In the genomic region with DNA sequence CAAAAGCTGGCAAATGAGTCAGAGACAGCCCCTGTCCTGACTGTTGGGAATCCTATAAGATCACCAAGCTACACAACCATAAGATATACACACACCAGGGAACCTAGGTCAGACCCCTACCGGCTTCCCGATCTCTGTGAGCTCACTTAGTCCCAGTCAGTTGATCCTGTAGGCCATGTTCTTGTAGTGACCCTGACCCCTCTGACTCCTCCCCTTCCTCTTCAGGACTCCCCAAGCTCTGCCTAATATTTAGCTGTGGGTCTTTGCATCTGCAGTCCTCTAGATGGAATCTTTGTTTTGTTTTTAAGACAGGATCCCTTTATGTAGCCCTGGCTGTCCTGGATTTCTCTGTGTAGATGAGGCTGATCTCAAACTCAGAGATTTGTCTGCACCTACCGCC, we compare ENCODE assay signal across 32 mouse cellular contexts. TPM values are rescaled to one million over a fixed set of nuclear protein-coding genes. Genes with fewer than 3 reads are reported as not detected.
DNase-seq lines count a peak whose midpoint lies in the region; ATAC-seq and TF ChIP-seq lines count a peak whose summit lies in the region.
"Had no signal": no experiment of that assay in that cellular context is flagged by ENCODE, and none has a peak within 500 bp of the region (broad histone marks: within the 10 kb centered on the region; RNA-seq: fewer than 3 reads in every experiment).

No protein-coding gene starts in this region.

- H3K79me2 ChIP-seq in liver, adult 2 months (ENCODE audit: control insufficient read depth, insufficient read depth, low read length): no peaks in the 10 kb centered on the region

- no peak overlapping the region for H3K9ac ChIP-seq in liver, adult 2 months (ENCODE audit: low read depth, low read length)
- H3K9ac ChIP-seq in liver, embryonic 11.5 days (ENCODE audit: low read depth, low read length): no peak overlapping the region
- H3K9ac ChIP-seq: forebrain, embryonic 13.5 days; hindbrain, embryonic 13.5 days had no signal

- no peaks in the 10 kb centered on the region for H3K9me3 ChIP-seq in liver, embryonic 11.5 days (ENCODE audit: control insufficient read depth, low read length)
- H3K9me3 ChIP-seq: forebrain, embryonic 10.5 days; forebrain, embryonic 13.5 days; G1E; hindbrain, embryonic 10.5 days; hindbrain, embryonic 13.5 days had no signal

- TF ChIP-seq CTCF in liver, adult 2 months (IDR thresholded peaks at IDR 0.05; ENCODE audit: low read depth, low read length): no peak
- no peak for TF ChIP-seq CTCF in small intestine, adult 2 months (IDR thresholded peaks at IDR 0.05; ENCODE audit: extremely low read depth, insufficient read length, insufficient replicate concordance, low read depth, low read length)

- no peak for TF ChIP-seq POLR2A in liver, adult 2 months (IDR thresholded peaks at IDR 0.05; ENCODE audit: extremely low read depth, insufficient read depth, low read length)
- no peak for TF ChIP-seq POLR2A in small intestine, adult 2 months (IDR thresholded peaks at IDR 0.05; ENCODE audit: low read depth, low read length)

- H3K4me1 ChIP-seq in liver, adult 2 months (ENCODE audit: control insufficient read depth, insufficient read depth, low read length): no peaks in the 10 kb centered on the region
- H3K4me1 ChIP-seq in liver, embryonic 11.5 days (replicated peaks; ENCODE audit: control insufficient read depth, insufficient read depth, low read length): no peaks in the 10 kb centered on the region
- no peaks in the 10 kb centered on the region for H3K4me1 ChIP-seq in small intestine, adult 2 months (ENCODE audit: control insufficient read depth, insufficient read depth, insufficient read length, low read length)
- H3K4me1 ChIP-seq: forebrain, embryonic 13.5 days; hindbrain, embryonic 10.5 days; hindbrain, embryonic 13.5 days had no signal

- WGBS in liver, adult 2 months: 65% methylated on average over 3 of the region's 3 CpGs
- 85% methylated on average over 3 of the region's 3 CpGs for WGBS in liver, embryonic 11.5 days
- 81% methylated on average over 3 of the region's 3 CpGs for WGBS in small intestine, adult 2 months

- H3K27ac ChIP-seq in liver, adult 2 months (replicated peaks; ENCODE audit: insufficient read depth, low read depth, low read length): peak overlapping the region; percentile 35; the same call in 1 of the 2 replicates
- no peak overlapping the region for H3K27ac ChIP-seq in liver, embryonic 11.5 days (ENCODE audit: low read depth, low read length)
- H3K27ac ChIP-seq in small intestine, adult 2 months (ENCODE audit: insufficient read depth, low read depth, low read length): peak overlapping the region; percentile 37; the same call in 1 of the 2 replicates
- H3K27ac ChIP-seq: forebrain, embryonic 10.5 days; forebrain, embryonic 13.5 days; hindbrain, embryonic 10.5 days; hindbrain, embryonic 13.5 days had no signal

- no peaks in the 10 kb centered on the region for H3K27me3 ChIP-seq in liver, adult 2 months (ENCODE audit: control insufficient read depth, insufficient read depth, low read length)
- no peaks in the 10 kb centered on the region for H3K27me3 ChIP-seq in liver, embryonic 11.5 days (replicated peaks; ENCODE audit: control insufficient read depth, insufficient read depth, low read length)
- H3K27me3 ChIP-seq in small intestine, adult 2 months (ENCODE audit: control insufficient read depth, insufficient read depth, low read length): no peaks in the 10 kb centered on the region
- H3K27me3 ChIP-seq: forebrain, embryonic 13.5 days; hindbrain, embryonic 13.5 days; Patski had no signal

- peak; percentile 26 for DNase-seq in liver, adult 2 months (ENCODE audit: extremely low read depth, low read depth, low spot score)
- no peak for DNase-seq in liver, embryonic 11.5 days (ENCODE audit: low spot score)
- DNase-seq in induced T-regulatory cell, adult 2 months (ENCODE audit: low read depth): peak; percentile 64
- no peak for DNase-seq in thymus, postnatal 10 days (ENCODE audit: low spot score in 2 of 2)
- DNase-seq: adrenal gland, postnatal 10 days; adrenal gland, postnatal 36 days; cerebellum, adult 18-20 months; cerebellum, adult 9-10 months; cerebellum, postnatal 14 days; gastrocnemius, postnatal 10 days; gastrocnemius, postnatal 36 days had no signal

- ATAC-seq in liver, embryonic 11.5 days (replicated peaks; ENCODE audit: low FRiP score): no peak
- peak; percentile 18 for ATAC-seq in inflammation-experienced regulatory T-cells, adult 6 months
- ATAC-seq: forebrain, embryonic 13.5 days; forebrain, embryonic 16.5 days; hindbrain, embryonic 16.5 days; Patski had no signal

- no peak overlapping the region for H3K4me3 ChIP-seq in liver, adult 2 months (ENCODE audit: insufficient read depth, low read depth, low read length)
- no peak overlapping the region for H3K4me3 ChIP-seq in liver, embryonic 11.5 days (ENCODE audit: low read depth, low read length)
- no peak overlapping the region for H3K4me3 ChIP-seq in small intestine, adult 2 months (ENCODE audit: low read depth, low read length)
- H3K4me3 ChIP-seq: forebrain, embryonic 10.5 days; forebrain, embryonic 13.5 days; hindbrain, embryonic 10.5 days; hindbrain, embryonic 13.5 days had no signal

- no peaks in the 10 kb centered on the region for H3K36me3 ChIP-seq in liver, adult 2 months (ENCODE audit: control insufficient read depth, insufficient read depth, low read length)
- H3K36me3 ChIP-seq in liver, embryonic 11.5 days (ENCODE audit: control insufficient read depth, insufficient read depth, low read length): no peaks in the 10 kb centered on the region
- H3K36me3 ChIP-seq in small intestine, adult 2 months (ENCODE audit: control insufficient read depth, insufficient read depth, low read length): no peaks in the 10 kb centered on the region
- H3K36me3 ChIP-seq: forebrain, embryonic 10.5 days; G1E; hindbrain, embryonic 10.5 days; hindbrain, embryonic 13.5 days had no signal

- no peak overlapping the region for H3K4me2 ChIP-seq in liver, embryonic 11.5 days
- H3K4me2 ChIP-seq: forebrain, embryonic 13.5 days; heart, embryonic 11.5 days; hindbrain, embryonic 13.5 days had no signal

RNA-seq across cellular contexts. Expression of a gene that starts 36.1 kb away (rescaled TPM):
- total RNA-seq in liver, adult 2 months (2014; rRNA removed): 0.94 and 1.2 TPM in 2 replicates
- polyA plus RNA-seq in liver, adult 2 months (2012; rRNA removed): 0.56 and 0.75 TPM in 2 replicates
- not detected in 2 replicates for polyA plus RNA-seq in liver, embryonic 11.5 days (2014; fragmentation: Nextera tagmentation; extraction: Ambion mirVana)
- 100 to 1,000 TPM in 2 of 3 experiments, 10 to 100 TPM in 1; 72.4 to 156 (median 144) TPM for polyA plus RNA-seq in inflammation-experienced regulatory T-cells, adult 6 months (2017; shearing (Covaris generic))
- 2.5 and 4.1 TPM in 2 replicates for polyA plus RNA-seq in small intestine, adult 2 months (2012; rRNA removed)
- total RNA-seq: adrenal gland, postnatal 36 days; CH12.LX; G1E; gastrocnemius, adult 18-20 months; gastrocnemius, postnatal 10 days; gastrocnemius, postnatal 36 days; granulocyte monocyte progenitor cell, adult 5-6 weeks; heart, adult 8-10 months; heart, postnatal 25 days had no signal
- polyA plus RNA-seq: C2C12; embryonic facial prominence, embryonic 11.5 days; embryonic facial prominence, embryonic 14.5 days; forebrain, embryonic 10.5 days; forebrain, embryonic 13.5 days; forebrain, embryonic 16.5 days; G1E; heart, embryonic 11.5 days; heart, embryonic 14.5 days; heart, postnatal 0 days; hindbrain, embryonic 10.5 days; hindbrain, embryonic 13.5 days; hindbrain, embryonic 16.5 days; Patski had no signal

Comparison
In these comparisons a context has a peak if more than half of its experiments do, and no peak if none do; other contexts are left out.
1. DNase-seq: peak in liver, adult 2 months (single experiment) and induced T-regulatory cell, adult 2 months (single experiment); none in liver, embryonic 11.5 days (single experiment) and thymus, postnatal 10 days (0 of 2).
2. RNA of a gene that starts 36.1 kb away (polyA plus RNA-seq): 72.4 to 156 TPM in inflammation-experienced regulatory T-cells, adult 6 months; 2.5 to 4.1 TPM in small intestine, adult 2 months, 0.56 to 0.75 TPM in liver, adult 2 months and not detected in liver, embryonic 11.5 days; every median in the first group is over 10 times any median in the second.